Mouse (Mus musculus) MEL (cell line): Measurements from ENCODE around the gene Cyp3a11. TPM values are rescaled to one million over a fixed set of nuclear protein-coding genes. Genes with fewer than 3 reads are reported as not detected.

ENCODE experiments used
- DNase-seq: peaks from one replicate; pipeline ENCODE4 v3.0.0; 2011; ENCODE audit warnings: low read depth, low spot score
- H3K27ac ChIP-seq: 2 replicates; pipeline ENCODE4 v1.5.1; 2012; ENCODE audit warnings: low read depth, mild to moderate bottlenecking, control low read depth, low read length, moderate library complexity; ENCODE audit not compliant: control insufficient read depth
- H3K27me3 ChIP-seq, 2 experiments: fragments of 150-350 bp in 1 of 2; sonication (generic) in 1 of 2; 2 replicates each; pipeline ENCODE4 v1.6.1; 2012; ENCODE audit warnings: low read length in 2 of 2, mild to moderate bottlenecking in 2 of 2, improper control_type of control experiment in 1 of 2, moderate library complexity in 1 of 2; ENCODE audit not compliant: insufficient read depth in 2 of 2, control insufficient read depth in 1 of 2
- H3K36me3 ChIP-seq, 2 experiments: 2 replicates each; pipeline ENCODE4 v1.6.1; 2012 to 2014; ENCODE audit warnings: low read length in 2 of 2, improper control_type of control experiment in 1 of 2, inconsistent platforms in 1 of 2, mild to moderate bottlenecking in 1 of 2; ENCODE audit not compliant: insufficient read depth in 2 of 2, control insufficient read depth in 1 of 2
- H3K4me1 ChIP-seq, 2 experiments: fragments of 150-350 bp in 1 of 2; sonication (generic) in 1 of 2; 2 replicates each; pipeline ENCODE4 v1.6.1; 2012; ENCODE audit warnings: low read length in 2 of 2, improper control_type of control experiment in 1 of 2, mild to moderate bottlenecking in 1 of 2; ENCODE audit not compliant: insufficient read depth in 2 of 2, control insufficient read depth in 1 of 2
- H3K4me3 ChIP-seq, 2 experiments: fragments of 150-350 bp in 1 of 2; sonication (generic) in 1 of 2; 2 replicates each; pipeline ENCODE4 v1.5.1; 2012; ENCODE audit warnings: low read depth in 2 of 2, low read length in 2 of 2, mild to moderate bottlenecking in 2 of 2, moderate library complexity in 2 of 2, control low read depth in 1 of 2, improper control_type of control experiment in 1 of 2; ENCODE audit not compliant: control insufficient read depth in 1 of 2, insufficient read depth in 1 of 2
- H3K79me2 ChIP-seq: 2 replicates; pipeline ENCODE4 v1.6.1; 2012; ENCODE audit warnings: mild to moderate bottlenecking, low read length, moderate library complexity; ENCODE audit not compliant: control insufficient read depth, poor library complexity, insufficient read depth
- H3K9ac ChIP-seq: 2 replicates; pipeline ENCODE4 v1.6.1; 2012; ENCODE audit warnings: low read depth, mild to moderate bottlenecking, control low read depth, low read length, moderate library complexity; ENCODE audit not compliant: control insufficient read depth, poor library complexity, severe bottlenecking
- H3K9me3 ChIP-seq: fragments of 150-350 bp; sonication (generic); replicated peaks from 2 replicates; pipeline ENCODE4 v1.6.1; 2012; ENCODE audit warnings: mild to moderate bottlenecking, low read length, improper control_type of control experiment, moderate library complexity; ENCODE audit not compliant: insufficient read depth
- BHLHE40 ChIP-seq: IDR thresholded peaks from 2 replicates; pipeline ENCODE4 v1.6.1; 2012; ENCODE audit warnings: low read depth, mild to moderate bottlenecking, inconsistent platforms, low read length, improper control_type of control experiment, borderline replicate concordance
- CHD2 ChIP-seq: IDR thresholded peaks from 2 replicates; pipeline ENCODE4 v1.6.1; 2011; ENCODE audit warnings: low read length, improper control_type of control experiment
- CTCF ChIP-seq, 3 experiments: IDR thresholded peaks in 2 of 3; conservative IDR thresholded peaks in 1 of 3; 2 replicates each; pipeline ENCODE4 v1.5.1; 2011 to 2012; ENCODE audit warnings: low read length in 3 of 3, low read depth in 2 of 3, mild to moderate bottlenecking in 2 of 3, improper control_type of control experiment in 1 of 3, inconsistent platforms in 1 of 3, mixed read lengths in 1 of 3, moderate library complexity in 1 of 3; ENCODE audit not compliant: control insufficient read depth in 1 of 3, insufficient read depth in 1 of 3, poor library complexity in 1 of 3, severe bottlenecking in 1 of 3
- ETS1 ChIP-seq: IDR thresholded peaks from 2 replicates; pipeline ENCODE4 v1.6.1; 2012; ENCODE audit warnings: low read depth, mild to moderate bottlenecking, inconsistent platforms, low read length, improper control_type of control experiment, moderate library complexity
- GABPA ChIP-seq: IDR thresholded peaks from 2 replicates; pipeline ENCODE4 v1.6.1; 2012; ENCODE audit warnings: low read depth, mild to moderate bottlenecking, inconsistent platforms, low read length, improper control_type of control experiment, moderate library complexity
- HCFC1 ChIP-seq: IDR thresholded peaks from 2 replicates; pipeline ENCODE4 v1.6.1; 2012; ENCODE audit warnings: low read depth, mild to moderate bottlenecking, inconsistent platforms, low read length, improper control_type of control experiment, moderate library complexity
- JUND ChIP-seq: IDR thresholded peaks from 2 replicates; pipeline ENCODE4 v1.6.1; 2011; ENCODE audit warnings: low read depth, mild to moderate bottlenecking, improper control_type of control experiment, low read length
- MAFK ChIP-seq: IDR thresholded peaks from 2 replicates; pipeline ENCODE4 v1.6.1; 2011; ENCODE audit warnings: low read depth, mild to moderate bottlenecking, low read length, improper control_type of control experiment, borderline replicate concordance
- MAZ ChIP-seq: IDR thresholded peaks from 2 replicates; pipeline ENCODE4 v1.6.1; 2012; ENCODE audit warnings: low read depth, mild to moderate bottlenecking, inconsistent platforms, low read length, improper control_type of control experiment
- MEF2A ChIP-seq: IDR thresholded peaks from 2 replicates; pipeline ENCODE4 v1.6.1; 2014; ENCODE audit warnings: low read depth, mild to moderate bottlenecking, inconsistent platforms, low read length, improper control_type of control experiment; ENCODE audit not compliant: poor library complexity, insufficient replicate concordance, severe bottlenecking; ENCODE audit errors: extremely low read depth
- POLR2A ChIP-seq, 2 experiments: IDR thresholded peaks; 2 replicates each; pipeline ENCODE4 v1.6.1; 2011 to 2012; ENCODE audit warnings: low read length in 2 of 2, mild to moderate bottlenecking in 2 of 2, control low read depth in 1 of 2, improper control_type of control experiment in 1 of 2, low read depth in 1 of 2, moderate library complexity in 1 of 2; ENCODE audit not compliant: control insufficient read depth in 1 of 2, insufficient read depth in 1 of 2, poor library complexity in 1 of 2
- RAD21 ChIP-seq: IDR thresholded peaks from 2 replicates; pipeline ENCODE4 v1.6.1; 2011; ENCODE audit warnings: mild to moderate bottlenecking, low read depth, low read length, improper control_type of control experiment
- RCOR1 ChIP-seq: IDR thresholded peaks from 2 replicates; pipeline ENCODE4 v1.6.1; 2012; ENCODE audit warnings: low read depth, mild to moderate bottlenecking, inconsistent platforms, low read length, improper control_type of control experiment
- TBP ChIP-seq: IDR thresholded peaks from 2 replicates; pipeline ENCODE4 v1.8.0; 2011; ENCODE audit warnings: low read depth, low read length, improper control_type of control experiment
- TCF12 ChIP-seq: IDR thresholded peaks from 2 replicates; pipeline ENCODE4 v1.6.1; 2014; ENCODE audit warnings: low read depth, mild to moderate bottlenecking, inconsistent platforms, low read length, improper control_type of control experiment, moderate library complexity
- ZMIZ1 ChIP-seq: IDR thresholded peaks from 2 replicates; pipeline ENCODE4 v1.6.1; 2012; ENCODE audit warnings: low read depth, mild to moderate bottlenecking, inconsistent platforms, low read length, improper control_type of control experiment, moderate library complexity
- ZNF384 ChIP-seq: IDR thresholded peaks from 2 replicates; pipeline ENCODE4 v1.6.1; 2012; ENCODE audit warnings: low read depth, mild to moderate bottlenecking, inconsistent platforms, low read length, improper control_type of control experiment
- polyA plus RNA-seq, 2 experiments: library from polyadenylated mRNA; stranded (reverse) in 1 of 2; unstranded in 1 of 2; fragments of >175 nt in 1 of 2; fragments of >200 nt in 1 of 2; gene quantifications; 2 replicates each; pipeline versions ENCODE4 v1.2.1 to v1.2.4; 2012; ENCODE audit warnings: low replicate concordance in 2 of 2, low read depth in 1 of 2; ENCODE audit not compliant: insufficient read length in 2 of 2, insufficient read depth in 1 of 2, missing spikeins in 1 of 2
- total RNA-seq: library from RNA; depleted of rRNA; stranded (reverse); fragments of 300-350 nt; gene quantifications from 2 replicates; pipeline ENCODE4 v1.2.3, GENCODE M21; 2012

Gene Cyp3a11
- total and polyA plus RNA-seq, 3 experiments = not detected

DNA sequence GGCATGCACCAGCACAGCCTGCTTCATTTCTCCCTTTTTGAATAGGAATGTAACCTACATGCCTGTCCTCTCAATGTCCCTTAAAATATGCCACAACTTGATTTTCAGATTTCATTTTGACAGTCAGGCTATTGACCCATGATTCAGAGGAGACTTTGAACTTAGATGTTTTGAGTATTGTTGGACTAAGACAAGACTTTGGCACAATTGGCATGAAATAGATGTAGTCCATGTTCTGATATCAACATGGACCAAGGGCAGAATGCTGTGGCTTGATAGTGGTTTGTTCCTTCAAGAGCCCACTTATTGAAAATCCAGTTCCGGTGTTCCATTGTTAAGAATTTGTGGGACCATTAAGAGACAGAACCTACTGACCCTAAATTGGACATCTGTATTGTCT is 23.6 kb upstream of the Cyp3a11 start:
- no peaks in the 10 kb centered on the region for H3K27me3 ChIP-seq
- H3K9me3 ChIP-seq = no peaks in the 10 kb centered on the region
- no peaks in the 10 kb centered on the region for H3K4me1 ChIP-seq
- DNase-seq = no peak
- TF ChIP-seq BHLHE40 (no peak), ZNF384 (no peak), HCFC1 (no peak), TCF12 (no peak), GABPA (no peak), TBP (no peak)
- H3K79me2 ChIP-seq = no peaks in the 10 kb centered on the region
- no peak overlapping the region for H3K4me3 ChIP-seq
- H3K27ac ChIP-seq = no peak overlapping the region
- no peaks in the 10 kb centered on the region for H3K36me3 ChIP-seq
- no peak overlapping the region for H3K9ac ChIP-seq

DNA sequence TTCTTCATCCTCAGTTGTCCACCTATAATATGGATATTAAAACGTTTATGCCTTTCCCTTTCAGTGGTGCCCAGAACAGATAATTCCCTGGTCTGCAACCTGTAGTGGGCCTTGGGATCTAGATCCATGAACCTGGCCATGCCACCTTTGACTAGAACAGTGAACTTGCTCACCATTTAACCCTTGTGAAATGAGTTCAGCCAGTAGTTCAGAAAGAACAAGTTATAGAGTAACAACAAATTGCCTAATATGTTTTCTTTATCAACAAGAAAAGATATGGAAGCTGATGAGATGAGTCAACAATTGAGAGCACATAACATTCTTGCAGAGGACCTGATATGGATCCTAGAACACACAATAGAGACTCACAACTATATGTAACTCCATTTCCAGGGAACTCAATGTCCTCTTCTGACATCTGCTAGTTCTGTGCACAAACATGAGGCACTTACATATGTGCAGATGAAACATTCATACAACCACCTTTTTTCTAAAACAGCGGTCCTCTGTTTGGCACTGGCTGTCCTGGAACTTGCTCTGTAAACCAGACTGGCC is 20.7 kb upstream of the Cyp3a11 start:
- TF ChIP-seq CTCF (IDR thresholded peaks at IDR 0.05 in 2 of 3, conservative IDR thresholded peaks at IDR 0.05 in 1 of 3; ENCODE audit: control insufficient read depth in 1 of 3, insufficient read depth in 1 of 3, low read depth in 2 of 3, low read length in 3 of 3, poor library complexity in 1 of 3, severe bottlenecking in 1 of 3) = no peak
- no peak for TF ChIP-seq MEF2A
- TF ChIP-seq RCOR1 = no peak
- TF ChIP-seq JUND = no peak
- no peak for TF ChIP-seq TBP
- no peak for TF ChIP-seq RAD21
- no peak for TF ChIP-seq POLR2A (IDR thresholded peaks at IDR 0.05; ENCODE audit: control insufficient read depth in 1 of 2, insufficient read depth in 1 of 2, low read depth in 1 of 2, low read length in 2 of 2, poor library complexity in 1 of 2)
- no peak for TF ChIP-seq ETS1
- TF ChIP-seq CHD2 = no peak
- no peak for TF ChIP-seq MAFK
- TF ChIP-seq, all 39 proteins: peak for 0

DNA sequence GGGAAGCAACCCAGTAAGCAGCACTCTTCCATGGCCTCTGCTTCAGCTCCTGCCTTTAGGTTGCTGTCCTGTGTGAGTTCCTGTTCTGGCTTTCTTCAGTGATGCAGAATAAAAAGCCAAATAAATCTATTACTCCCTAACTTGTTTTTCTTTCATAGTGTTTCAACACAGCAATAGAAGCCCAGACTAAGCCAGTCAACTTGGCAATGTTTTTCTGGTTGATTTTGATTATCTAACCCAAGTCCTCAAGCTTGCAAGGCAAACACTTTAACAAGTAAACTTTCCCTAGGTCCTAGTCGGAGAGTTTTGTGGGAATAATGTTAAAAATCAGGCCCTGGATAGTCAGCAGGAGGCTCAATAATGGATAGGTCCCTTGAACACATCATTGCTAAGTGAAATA is 17.5 kb upstream of the Cyp3a11 start:
- no peak for TF ChIP-seq RAD21
- no peak for TF ChIP-seq TCF12
- TF ChIP-seq ZMIZ1 = no peak
- no peak for TF ChIP-seq MAZ
- no peak for TF ChIP-seq ZNF384
- TF ChIP-seq ETS1 = no peak
- Histone ChIP-seq H3K4me1 (no peaks in the 10 kb centered on the region), H3K9me3 (no peaks in the 10 kb centered on the region), H3K4me3 (no peak overlapping the region), H3K79me2 (no peaks in the 10 kb centered on the region), H3K9ac (no peak overlapping the region), H3K36me3 (no peaks in the 10 kb centered on the region), H3K27me3 (no peaks in the 10 kb centered on the region), H3K27ac (no peak overlapping the region)
- DNase-seq = no peak

More for the DNA sequence above, 20.7 kb upstream of the Cyp3a11 start:
- Histone ChIP-seq H3K79me2 (no peaks in the 10 kb centered on the region), H3K36me3 (no peaks in the 10 kb centered on the region), H3K4me3 (no peak overlapping the region), H3K27me3 (no peaks in the 10 kb centered on the region), H3K4me1 (no peaks in the 10 kb centered on the region), H3K9ac (no peak overlapping the region), H3K9me3 (no peaks in the 10 kb centered on the region), H3K27ac (no peak overlapping the region)
- DNase-seq = no peak
